Mouse (Mus musculus) gastrocnemius, adult 2 months (tissue): Measurements from ENCODE around the gene Gm10570. TPM values are rescaled to one million over a fixed set of nuclear protein-coding genes. Genes with fewer than 3 reads are reported as not detected.

ENCODE experiments used
- DNase-seq: peaks from one replicate; pipeline ENCODE4 v3.0.0; 2022
- H3K27ac ChIP-seq: fragments of 200-600 bp; 2 replicates; pipeline ENCODE4 v1.8.1; 2022; ENCODE audit warnings: mild to moderate bottlenecking
- H3K4me3 ChIP-seq: fragments of 200-600 bp; 2 replicates; pipeline ENCODE4 v1.8.1; 2022; ENCODE audit warnings: mild to moderate bottlenecking, moderate library complexity
- CTCF ChIP-seq: fragments of 200-600 bp; IDR thresholded peaks from 2 replicates; pipeline ENCODE4 v1.8.1; 2022; ENCODE audit warnings: antibody characterized with exemption, mild to moderate bottlenecking, moderate library complexity
- intact Hi-C: fragments of 180-260 bp; cut with DNase I; formaldehyde crosslinking; loops from one replicate; pipeline ENCODE4 v1.15.1; 2025
- long read RNA-seq, 2 experiments: library from polyadenylated mRNA; stranded (forward); transcript quantifications; one replicate each; pipeline ENCODE4 v2.0.0; 2021
- total RNA-seq, 2 experiments: library from RNA; stranded (reverse); gene quantifications; 2 replicates each; pipeline ENCODE4 v1.2.3; 2021

Gene Gm10570
- under 1 TPM in 1 of 2 experiments, not detected in 1; 0.54 TPM for total RNA-seq
- long read RNA-seq, experiment 1 = 0 reads
- long read RNA-seq, experiment 2 = 0 reads

- DNase-seq = peak; percentile 91
- no peak for TF ChIP-seq CTCF
- Histone ChIP-seq H3K4me3 (peak within 1 kb of the TSS; percentile 87), H3K27ac (peak within 1 kb of the TSS; percentile 95)
- intact Hi-C loops = no loop called here
Observed at GRCm38 (mm10) chr4:130308231-130309081, at the start of gene Gm10570, which contains the start of gene Fabp3. Gene Gm10570 (minus strand): TSS chr4:130308674. Gene Fabp3 (plus strand): TSS chr4:130308595.

- Histone ChIP-seq H3K4me3 (no peak overlapping the region), H3K27ac (no peak overlapping the region)
- TF ChIP-seq CTCF = no peak
- DNase-seq = no peak
- intact Hi-C loops = no loop called here
Observed at GRCm38 (mm10) chr4:130357946-130358345, 49.5 kb upstream of the Gm10570 start.

- no peak overlapping the region for H3K27ac ChIP-seq
- DNase-seq = no peak
Observed at GRCm38 (mm10) chr4:130352588-130352987, 44.1 kb upstream of the Gm10570 start.

GRCm38 (mm10) chr4:130350690-130351422 lies 42.4 kb upstream of the Gm10570 start:
- no peak for DNase-seq
- no peak overlapping the region for H3K4me3 ChIP-seq
- peak; percentile 17; the same call in 1 of the 2 replicates for TF ChIP-seq CTCF
- intact Hi-C loops = no loop called here
- H3K27ac ChIP-seq = no peak overlapping the region

More at GRCm38 (mm10) chr4:130352588-130352987, 44.1 kb upstream of the Gm10570 start:
- intact Hi-C loops = no loop called here
- TF ChIP-seq CTCF = no peak
- H3K4me3 ChIP-seq = no peak overlapping the region

- DNase-seq = no peak
Observed at GRCm38 (mm10) chr4:130349666-130350065, 41.2 kb upstream of the Gm10570 start.

GRCm38 (mm10) chr4:130341691-130342090 lies 33.2 kb upstream of the Gm10570 start:
- intact Hi-C loops = loop anchor here (1.0 to 5.0 kb wide), 2 partner anchors 190 to 206 kb away; no protein-coding TSS in a partner anchor
- Histone ChIP-seq H3K27ac (no peak overlapping the region), H3K4me3 (no peak overlapping the region)
- peak; percentile 45 for DNase-seq
- peak; percentile 86 for TF ChIP-seq CTCF

More at GRCm38 (mm10) chr4:130349666-130350065, 41.2 kb upstream of the Gm10570 start:
- H3K27ac ChIP-seq = no peak overlapping the region
- H3K4me3 ChIP-seq = no peak overlapping the region
- TF ChIP-seq CTCF = peak; percentile 37
- intact Hi-C loops = no loop called here

GRCm38 (mm10) chr4:130335867-130336266 lies 27.4 kb upstream of the Gm10570 start:
- Histone ChIP-seq H3K4me3 (no peak overlapping the region), H3K27ac (no peak overlapping the region)
- DNase-seq = no peak
- intact Hi-C loops = no loop called here
- no peak for TF ChIP-seq CTCF

- peak; percentile 13; the same call in 1 of the 2 replicates for TF ChIP-seq CTCF
- peak overlapping the region; percentile 65 for H3K27ac ChIP-seq
- no peak overlapping the region for H3K4me3 ChIP-seq
- peak; percentile 34 for DNase-seq
- intact Hi-C loops = no loop called here
Observed at GRCm38 (mm10) chr4:130327366-130327765, 18.9 kb upstream of the Gm10570 start.

- intact Hi-C loops = no loop called here
- DNase-seq = peak; percentile 10
- TF ChIP-seq CTCF = no peak
Observed at GRCm38 (mm10) chr4:130325446-130325845, 17.0 kb upstream of the Gm10570 start.

GRCm38 (mm10) chr4:130323607-130324006 lies 15.1 kb upstream of the Gm10570 start:
- intact Hi-C loops = no loop called here
- Histone ChIP-seq H3K4me3 (no peak overlapping the region), H3K27ac (peak overlapping the region; percentile 79)
- no peak for TF ChIP-seq CTCF
- DNase-seq = peak; percentile 57

More at GRCm38 (mm10) chr4:130325446-130325845, 17.0 kb upstream of the Gm10570 start:
- Histone ChIP-seq H3K27ac (no peak overlapping the region), H3K4me3 (no peak overlapping the region)

GRCm38 (mm10) chr4:130323165-130323564 lies 14.7 kb upstream of the Gm10570 start:
- H3K4me3 ChIP-seq = no peak overlapping the region
- intact Hi-C loops = no loop called here
- DNase-seq = no peak
- no peak for TF ChIP-seq CTCF
- peak overlapping the region; percentile 79 for H3K27ac ChIP-seq

GRCm38 (mm10) chr4:130322567-130322966 lies 14.1 kb upstream of the Gm10570 start:
- intact Hi-C loops = no loop called here
- DNase-seq = peak; percentile 15
- Histone ChIP-seq H3K4me3 (no peak overlapping the region), H3K27ac (peak overlapping the region; percentile 79)
- no peak for TF ChIP-seq CTCF

GRCm38 (mm10) chr4:130321640-130322039 lies 13.2 kb upstream of the Gm10570 start:
- H3K27ac ChIP-seq = no peak overlapping the region
- TF ChIP-seq CTCF = no peak
- H3K4me3 ChIP-seq = no peak overlapping the region
- peak; percentile 5 for DNase-seq
- intact Hi-C loops = no loop called here
